23 mouse cellular contexts compared by ENCODE assay signal in genomic region chr7:68093817-68094216, GRCm38 (mm10).
A peak's percentile ranks its signal among the peaks of the same experiment; 100 is the strongest.
DNase-seq lines count a peak whose midpoint lies in the region; ATAC-seq and TF ChIP-seq lines count a peak whose summit lies in the region.
"Had no signal": no experiment of that assay in that cellular context is flagged by ENCODE, and none has a peak within 500 bp of the region (broad histone marks: within the 10 kb centered on the region; RNA-seq: fewer than 3 reads in every experiment).

No protein-coding gene starts in this region.

- H3K36me3 ChIP-seq in hindbrain, embryonic 12.5 days: no peaks in the 10 kb centered on the region
- no peaks in the 10 kb centered on the region for H3K36me3 ChIP-seq in hindbrain, embryonic 11.5 days (ENCODE audit: control insufficient read depth, insufficient read depth, low read length)
- peaks cover 3% of the 10 kb centered on the region; the same call in 1 of the 2 replicates for H3K36me3 ChIP-seq in liver, postnatal 0 days (replicated peaks; ENCODE audit: insufficient read depth, low read length)
- H3K36me3 ChIP-seq in liver, embryonic 12.5 days: no peaks in the 10 kb centered on the region
- peaks cover 3% of the 10 kb centered on the region; the same call in 1 of the 2 replicates for H3K36me3 ChIP-seq in neural tube, embryonic 13.5 days
- H3K36me3 ChIP-seq: forebrain, embryonic 12.5 days; liver, embryonic 13.5 days had no signal

- H3K4me1 ChIP-seq in hindbrain, embryonic 12.5 days: peaks cover 22% of the 10 kb centered on the region
- H3K4me1 ChIP-seq in hindbrain, embryonic 11.5 days (replicated peaks; ENCODE audit: control insufficient read depth, insufficient read depth, low read length): no peaks in the 10 kb centered on the region
- peaks cover 14% of the 10 kb centered on the region; the same call in 1 of the 2 replicates for H3K4me1 ChIP-seq in liver, postnatal 0 days (ENCODE audit: insufficient read depth)
- H3K4me1 ChIP-seq in liver, embryonic 12.5 days: peaks cover 74% of the 10 kb centered on the region
- peaks cover 53% of the 10 kb centered on the region for H3K4me1 ChIP-seq in neural tube, embryonic 13.5 days (replicated peaks)

- DNase-seq in hindbrain, embryonic 11.5 days (ENCODE audit: low spot score): no peak
- DNase-seq in liver, postnatal 0 days: peak; percentile 9
- no peak for DNase-seq in neural tube, embryonic 10.5 days (ENCODE audit: extremely low spot score, low spot score)
- DNase-seq in urinary bladder, postnatal 25 days (ENCODE audit: low spot score): no peak
- no peak for DNase-seq in urinary bladder, postnatal 4 days (ENCODE audit: low spot score in 2 of 2)
- DNase-seq: adrenal gland, postnatal 10 days; cerebellum, adult 18-20 months; cerebellum, postnatal 14 days; gastrocnemius, postnatal 25 days; kidney, adult 9 months; kidney, postnatal 14 days; left cerebral cortex, postnatal 4 days; liver, embryonic 13.5 days; right cerebral cortex, postnatal 4 days; thymus, adult 18-20 months; thymus, postnatal 36 days had no signal

- no peak for TF ChIP-seq CTCF in liver, postnatal 0 days (IDR thresholded peaks at IDR 0.05; ENCODE audit: low read depth)

- no peak overlapping the region for H3K4me2 ChIP-seq in hindbrain, embryonic 12.5 days (replicated peaks)
- H3K4me2 ChIP-seq in hindbrain, embryonic 11.5 days (replicated peaks; ENCODE audit: low read depth, low read length): no peak overlapping the region
- no peak overlapping the region for H3K4me2 ChIP-seq in liver, postnatal 0 days (ENCODE audit: low read depth, low read length)
- no peak overlapping the region for H3K4me2 ChIP-seq in liver, embryonic 12.5 days
- no peak overlapping the region; the same call in 1 of the 2 replicates for H3K4me2 ChIP-seq in neural tube, embryonic 13.5 days
- H3K4me2 ChIP-seq: embryonic facial prominence, embryonic 13.5 days; forebrain, embryonic 12.5 days; liver, embryonic 13.5 days had no signal

- no peak for TF ChIP-seq EP300 in liver, postnatal 0 days (IDR thresholded peaks at IDR 0.05; ENCODE audit: low read depth)

- WGBS in hindbrain, embryonic 12.5 days: 71% methylated on average over 9 of the region's 9 CpGs
- 86% methylated on average over 9 of the region's 9 CpGs for WGBS in hindbrain, embryonic 11.5 days
- WGBS in liver, postnatal 0 days (ENCODE audit: insufficient replicate concordance): 44% methylated on average over 9 of the region's 9 CpGs
- 72% methylated on average over 9 of the region's 9 CpGs for WGBS in liver, embryonic 12.5 days (ENCODE audit: insufficient replicate concordance)
- WGBS in neural tube, embryonic 13.5 days: 18% methylated on average over 9 of the region's 9 CpGs

- ATAC-seq in hindbrain, embryonic 12.5 days (ENCODE audit: low FRiP score): no peak
- ATAC-seq in hindbrain, embryonic 11.5 days (ENCODE audit: low FRiP score): no peak
- no peak for ATAC-seq in liver, postnatal 0 days
- ATAC-seq in liver, embryonic 12.5 days: no peak
- ATAC-seq in neural tube, embryonic 13.5 days (ENCODE audit: low read depth): peak; percentile 71
- ATAC-seq: lung, postnatal 0 days had no signal

- no peak overlapping the region for H3K9ac ChIP-seq in hindbrain, embryonic 12.5 days
- no peak overlapping the region for H3K9ac ChIP-seq in hindbrain, embryonic 11.5 days (ENCODE audit: low read depth, low read length)
- no peak overlapping the region for H3K9ac ChIP-seq in liver, postnatal 0 days (replicated peaks)
- no peak overlapping the region for H3K9ac ChIP-seq in liver, embryonic 12.5 days
- H3K9ac ChIP-seq in neural tube, embryonic 13.5 days: no peak overlapping the region
- H3K9ac ChIP-seq: embryonic facial prominence, embryonic 13.5 days; forebrain, embryonic 12.5 days; liver, embryonic 13.5 days had no signal

- no peaks in the 10 kb centered on the region for H3K27me3 ChIP-seq in hindbrain, embryonic 12.5 days
- no peaks in the 10 kb centered on the region for H3K27me3 ChIP-seq in hindbrain, embryonic 11.5 days (ENCODE audit: control insufficient read depth, insufficient read depth, low read length)
- peaks cover 45% of the 10 kb centered on the region for H3K27me3 ChIP-seq in liver, postnatal 0 days (ENCODE audit: insufficient read depth, low read length)
- H3K27me3 ChIP-seq in liver, embryonic 12.5 days (replicated peaks): 0 out of 2 replicates have a peak, but pooled peaks cover 3% of the 10 kb centered on the region
- H3K27me3 ChIP-seq in neural tube, embryonic 13.5 days: no peaks in the 10 kb centered on the region
- H3K27me3 ChIP-seq: embryonic facial prominence, embryonic 13.5 days; forebrain, embryonic 12.5 days had no signal

- no peak overlapping the region for H3K4me3 ChIP-seq in hindbrain, embryonic 12.5 days
- H3K4me3 ChIP-seq in hindbrain, embryonic 11.5 days (ENCODE audit: low read depth, low read length): no peak overlapping the region
- H3K4me3 ChIP-seq in liver, postnatal 0 days (ENCODE audit: low read depth, low read length): no peak overlapping the region
- H3K4me3 ChIP-seq in liver, embryonic 12.5 days: no peak overlapping the region
- no peak overlapping the region for H3K4me3 ChIP-seq in neural tube, embryonic 13.5 days
- H3K4me3 ChIP-seq: embryonic facial prominence, embryonic 13.5 days; erythroblast, embryonic 14.5 days; forebrain, embryonic 12.5 days; liver, embryonic 13.5 days had no signal

- no peaks in the 10 kb centered on the region for H3K9me3 ChIP-seq in hindbrain, embryonic 12.5 days (replicated peaks)
- no peaks in the 10 kb centered on the region for H3K9me3 ChIP-seq in hindbrain, embryonic 11.5 days (ENCODE audit: control insufficient read depth, low read length)
- H3K9me3 ChIP-seq in liver, postnatal 0 days (ENCODE audit: low read length): no peaks in the 10 kb centered on the region
- H3K9me3 ChIP-seq in liver, embryonic 12.5 days (replicated peaks): no peaks in the 10 kb centered on the region
- H3K9me3 ChIP-seq in neural tube, embryonic 13.5 days: no peaks in the 10 kb centered on the region
- H3K9me3 ChIP-seq: embryonic facial prominence, embryonic 13.5 days; forebrain, embryonic 12.5 days; liver, embryonic 13.5 days had no signal

- H3K27ac ChIP-seq in hindbrain, embryonic 12.5 days: 0 out of 2 replicates have a peak overlapping the region, but pooled peaks have one; percentile 13
- H3K27ac ChIP-seq in hindbrain, embryonic 11.5 days (ENCODE audit: low read depth, low read length): no peak overlapping the region
- H3K27ac ChIP-seq in liver, postnatal 0 days (ENCODE audit: low read depth): no peak overlapping the region
- no peak overlapping the region for H3K27ac ChIP-seq in liver, embryonic 12.5 days
- H3K27ac ChIP-seq in neural tube, embryonic 13.5 days (replicated peaks): peak overlapping the region; percentile 67
- H3K27ac ChIP-seq: embryonic facial prominence, embryonic 13.5 days; forebrain, embryonic 12.5 days; liver, embryonic 13.5 days had no signal

Comparison
In these comparisons a context has a peak if more than half of its experiments do, and no peak if none do; other contexts are left out.
1. H3K27ac ChIP-seq: peak in hindbrain, embryonic 12.5 days (single experiment) and neural tube, embryonic 13.5 days (single experiment); none in hindbrain, embryonic 11.5 days (single experiment), liver, postnatal 0 days (single experiment) and liver, embryonic 12.5 days (single experiment).